Mouse (Mus musculus) thymus, postnatal 36 days (tissue): ENCODE measurements around the gene Icam5.

Experiments
- DNase-seq, 2 experiments: peaks; one replicate each; pipeline ENCODE4 v3.0.0; 2022; ENCODE audit warnings: mixed read lengths in 2 of 2

Gene Icam5

DNA sequence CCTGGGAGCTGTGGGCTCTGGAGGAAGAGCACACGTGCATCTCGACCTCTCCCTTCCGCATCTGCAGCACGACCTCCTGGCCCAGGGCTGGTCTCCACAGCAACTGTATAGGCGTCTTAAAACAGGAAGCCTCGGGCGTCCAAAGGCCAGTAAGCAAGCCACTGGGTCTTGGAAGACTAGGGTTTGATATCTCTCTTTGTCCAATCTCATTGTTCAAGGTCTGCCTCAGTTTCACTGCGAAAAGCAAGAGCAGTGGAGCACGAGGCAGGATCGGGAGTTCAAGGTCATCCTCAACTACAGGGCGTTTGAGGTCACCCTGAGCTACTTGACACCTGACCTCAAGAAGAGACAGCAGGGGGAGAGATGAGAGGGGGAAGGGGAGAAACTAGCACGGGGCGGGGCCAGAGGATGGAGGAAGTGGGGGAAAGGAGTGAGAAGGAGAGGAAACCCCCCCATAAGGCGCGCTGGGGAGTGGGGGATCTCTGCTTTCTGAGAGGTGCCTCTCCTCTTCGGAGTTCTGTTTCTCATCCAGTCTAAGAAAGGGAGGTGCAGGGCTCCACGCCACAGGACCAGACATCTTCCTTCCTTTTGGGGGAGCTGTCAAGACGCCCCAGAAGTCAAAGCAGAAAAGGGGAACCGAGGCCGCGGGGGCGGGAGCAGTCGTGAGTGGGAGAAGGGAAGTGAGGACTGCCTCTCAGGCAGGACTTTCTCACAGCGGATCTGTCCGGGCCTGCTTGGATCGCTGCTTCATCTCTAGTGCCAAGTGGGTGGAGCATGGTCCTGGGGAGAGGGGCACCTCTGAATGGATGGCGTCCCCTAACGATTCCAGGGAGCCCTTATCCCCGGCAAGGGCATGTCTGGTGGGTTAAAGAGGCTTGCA, 16.9 kb upstream of the Icam5 start:
- peak; percentile 69 to 78 for DNase-seq

DNA sequence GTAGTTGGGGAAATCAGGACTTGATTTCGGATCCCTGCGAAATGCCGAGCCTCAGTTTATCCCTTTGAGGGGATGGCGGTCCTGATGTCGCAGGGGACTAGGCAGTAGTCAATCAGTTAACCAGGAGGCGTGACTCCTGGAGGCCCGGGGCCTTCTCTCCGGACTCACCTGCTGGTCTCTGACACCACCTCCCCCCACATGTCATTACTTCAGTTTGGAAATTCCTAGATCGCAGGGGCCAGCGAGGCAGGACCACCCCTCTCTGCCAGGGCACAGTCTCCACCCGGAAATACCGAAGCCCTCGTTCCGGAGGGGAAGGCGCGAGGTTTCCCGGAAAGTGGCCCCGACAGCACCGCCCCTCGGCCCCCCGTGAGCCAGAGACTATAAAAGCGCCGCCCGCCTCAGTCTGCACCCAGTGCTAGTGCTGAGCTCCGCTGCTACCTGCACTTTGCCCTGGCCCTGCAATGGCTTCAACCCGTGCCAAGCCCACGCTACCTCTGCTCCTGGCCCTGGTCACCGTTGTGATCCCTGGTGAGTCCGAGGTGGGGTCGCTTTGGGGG, 16.2 kb upstream of the Icam5 start, which contains the start of gene Icam1:
Icam1 (plus strand) TSS at position 415 of the 560 bp plus-strand sequence.
- peak; percentile 86 to 89 for DNase-seq

DNA sequence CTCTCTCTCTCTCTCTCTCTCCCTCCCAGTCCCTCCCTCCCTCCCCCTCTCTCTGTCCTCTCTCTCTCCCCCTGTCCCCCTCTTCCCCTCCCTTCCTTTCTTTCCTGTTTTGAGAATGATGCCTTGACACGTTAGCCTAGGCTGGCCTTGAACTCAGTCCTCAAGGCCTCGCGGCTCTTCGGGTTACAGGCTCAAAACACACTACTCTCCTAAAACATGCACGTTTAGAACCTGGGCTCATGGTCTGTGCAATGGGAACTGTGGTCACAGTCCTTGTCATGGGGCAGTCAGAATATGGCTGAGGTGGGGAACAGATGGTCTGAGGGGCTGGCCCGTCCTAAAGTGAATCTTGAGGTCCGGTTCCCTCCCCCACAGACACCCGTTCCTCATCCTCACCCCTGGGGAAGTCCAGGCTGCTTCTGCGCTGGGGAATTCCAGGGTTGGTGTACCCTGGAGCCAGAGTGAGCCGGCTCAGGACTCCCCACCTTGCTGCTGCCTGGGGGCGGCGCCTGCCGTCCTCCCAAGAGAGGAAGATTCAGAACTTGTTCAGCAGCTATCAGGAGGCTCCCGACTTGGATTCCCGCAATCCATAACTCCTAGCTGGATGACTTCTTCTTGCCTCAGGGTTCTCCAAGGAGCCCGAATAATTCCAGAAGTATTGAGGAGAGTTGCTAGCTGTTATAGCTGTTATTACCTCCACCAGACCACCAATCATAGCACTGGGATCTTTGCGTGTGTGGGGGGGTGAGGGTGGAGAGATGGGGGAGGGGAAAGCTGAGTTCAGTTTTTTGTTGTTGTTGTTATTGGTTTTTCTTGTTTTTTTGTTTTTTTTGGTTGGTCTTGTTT, 15.3 kb upstream of the Icam5 start:
- peak; percentile 22 to 46 for DNase-seq

DNA sequence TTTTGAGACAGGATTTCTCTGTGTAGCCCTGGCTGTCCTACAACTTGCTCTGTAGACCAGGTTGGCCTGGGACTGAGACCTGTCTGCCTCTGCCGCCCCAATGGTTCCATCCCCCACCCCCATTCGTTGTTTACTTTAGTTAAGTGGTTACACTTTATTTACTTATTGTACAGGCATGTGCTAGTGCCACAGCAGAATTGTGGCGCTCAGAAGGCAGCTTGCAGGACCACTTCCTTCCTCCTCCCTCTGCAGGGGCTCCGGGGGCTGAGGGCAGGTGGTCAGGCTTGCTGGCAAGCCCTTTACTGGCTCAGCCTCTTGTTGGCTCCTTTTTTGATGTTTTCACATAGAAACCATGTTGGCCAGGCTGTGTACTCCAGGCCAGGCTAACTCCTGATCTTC, 14.7 kb upstream of the Icam5 start:
- DNase-seq, result peak; percentile 34 to 49

DNA sequence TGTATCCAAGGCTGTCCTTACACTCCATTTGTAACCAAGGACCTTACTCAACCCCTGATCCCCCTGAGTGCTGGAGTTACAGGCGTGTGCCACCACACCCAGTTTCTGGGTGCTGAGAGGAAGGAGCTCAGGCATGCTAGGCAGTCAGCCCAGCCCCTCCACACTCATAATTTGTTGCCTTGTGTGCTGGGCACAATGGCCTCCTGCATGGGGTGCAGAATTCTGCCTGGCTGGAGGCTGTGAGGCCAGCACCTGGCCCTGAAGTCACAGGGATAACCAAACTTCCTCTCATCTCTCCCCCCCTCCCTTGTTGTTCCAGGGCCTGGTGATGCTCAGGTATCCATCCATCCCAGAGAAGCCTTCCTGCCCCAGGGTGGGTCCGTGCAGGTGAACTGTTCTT, 13.3 kb upstream of the Icam5 start:
- no peak for DNase-seq

DNA sequence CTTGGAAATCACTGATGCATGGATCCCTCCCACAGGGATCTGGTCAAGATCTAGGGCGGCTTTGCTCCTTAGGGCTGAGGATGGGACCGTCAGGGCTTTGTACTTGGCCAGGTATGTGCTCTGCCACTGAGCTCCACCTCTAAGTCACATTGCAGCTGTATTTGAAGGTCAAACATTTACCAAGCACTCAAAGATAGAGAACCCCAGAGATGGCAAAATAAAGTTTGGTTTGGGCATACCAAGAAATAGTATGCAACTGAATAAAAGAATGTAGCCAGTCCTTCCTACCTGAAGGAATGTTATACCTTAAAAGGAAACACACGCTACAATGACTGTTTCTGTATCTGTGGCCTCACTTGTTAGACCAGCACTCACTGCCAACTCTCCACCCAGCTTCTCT, 10.5 kb upstream of the Icam5 start:
- no peak for DNase-seq

DNA sequence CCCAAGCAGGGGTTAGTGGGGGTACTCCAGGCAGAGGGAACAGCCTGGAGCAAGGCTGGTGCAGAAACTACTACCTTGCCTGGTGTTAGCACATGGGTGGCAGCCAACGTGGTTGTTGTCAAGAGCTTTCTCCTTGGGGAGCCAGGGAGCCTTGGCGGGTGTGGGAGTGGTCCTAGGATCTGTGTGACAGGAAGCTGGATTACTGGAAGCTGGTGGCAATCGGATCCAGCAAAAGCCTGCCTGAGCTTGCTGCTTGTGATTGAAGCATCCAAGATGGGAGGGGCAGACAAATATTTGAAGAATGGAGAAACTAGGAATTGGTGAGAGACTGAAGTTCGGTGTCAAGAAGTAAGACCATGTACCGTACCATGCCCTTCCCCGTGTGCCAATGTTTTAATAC, 9.6 kb upstream of the Icam5 start:
- no peak for DNase-seq

DNA sequence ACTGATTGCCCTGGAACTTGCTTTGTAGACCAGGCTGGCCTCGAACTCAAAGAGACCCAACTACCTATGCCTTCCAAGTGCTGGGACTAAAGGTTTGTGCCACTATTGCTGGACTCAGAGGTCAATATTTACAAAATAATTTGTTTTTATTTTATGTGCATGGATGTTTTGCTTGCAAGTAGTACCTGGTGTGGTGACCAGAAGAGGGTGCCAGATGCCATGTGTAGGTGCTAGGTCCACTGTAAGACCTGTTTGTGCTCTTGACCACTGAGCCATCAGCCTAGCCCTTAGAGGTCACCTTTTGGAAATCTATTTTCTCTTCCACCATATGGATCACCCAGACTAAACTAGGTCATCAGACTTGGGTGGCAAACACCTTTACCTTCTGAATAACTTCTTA, 9.1 kb upstream of the Icam5 start:
- DNase-seq, result no peak

DNA sequence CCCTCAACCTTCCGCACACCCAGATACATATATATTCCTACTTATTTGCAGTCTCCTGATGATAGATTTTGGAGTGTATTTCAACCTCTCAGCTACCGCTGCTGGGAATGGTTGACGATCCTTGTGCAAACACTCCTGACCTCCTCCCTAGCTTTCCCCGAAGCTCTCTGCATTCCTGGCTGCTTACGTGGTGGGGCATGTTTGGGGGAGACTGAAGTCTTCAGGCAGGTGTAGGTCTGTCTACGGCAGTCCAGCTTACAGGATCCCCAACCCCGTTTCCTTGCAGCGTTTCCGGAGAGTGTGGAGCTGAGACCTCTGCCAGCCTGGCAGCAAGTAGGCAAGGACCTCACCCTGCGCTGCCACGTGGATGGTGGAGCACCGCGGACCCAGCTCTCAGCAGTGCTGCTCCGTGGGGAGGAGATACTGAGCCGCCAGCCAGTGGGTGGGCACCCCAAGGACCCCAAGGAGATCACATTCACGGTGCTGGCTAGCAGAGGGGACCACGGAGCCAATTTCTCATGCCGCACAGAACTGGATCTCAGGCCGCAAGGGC, 6.5 kb upstream of the Icam5 start:
- no peak for DNase-seq

DNA sequence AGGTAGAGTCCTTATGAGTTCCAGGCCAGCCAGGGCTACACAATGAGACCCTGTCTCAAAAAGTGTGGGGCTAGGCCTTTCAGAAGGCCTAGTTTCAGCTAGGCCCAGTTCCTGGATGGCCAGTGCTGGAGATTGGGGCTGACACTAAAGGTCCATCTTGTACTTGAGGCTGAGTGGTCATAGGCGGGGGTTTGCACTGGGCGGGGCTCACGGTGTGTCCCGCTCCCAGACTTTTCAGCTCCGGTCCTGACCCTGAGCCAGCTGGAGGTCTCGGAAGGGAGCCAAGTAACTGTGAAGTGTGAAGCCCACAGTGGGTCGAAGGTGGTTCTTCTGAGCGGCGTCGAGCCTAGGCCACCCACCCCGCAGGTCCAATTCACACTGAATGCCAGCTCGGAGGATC, 5.0 kb upstream of the Icam5 start:
- no peak for DNase-seq

DNA sequence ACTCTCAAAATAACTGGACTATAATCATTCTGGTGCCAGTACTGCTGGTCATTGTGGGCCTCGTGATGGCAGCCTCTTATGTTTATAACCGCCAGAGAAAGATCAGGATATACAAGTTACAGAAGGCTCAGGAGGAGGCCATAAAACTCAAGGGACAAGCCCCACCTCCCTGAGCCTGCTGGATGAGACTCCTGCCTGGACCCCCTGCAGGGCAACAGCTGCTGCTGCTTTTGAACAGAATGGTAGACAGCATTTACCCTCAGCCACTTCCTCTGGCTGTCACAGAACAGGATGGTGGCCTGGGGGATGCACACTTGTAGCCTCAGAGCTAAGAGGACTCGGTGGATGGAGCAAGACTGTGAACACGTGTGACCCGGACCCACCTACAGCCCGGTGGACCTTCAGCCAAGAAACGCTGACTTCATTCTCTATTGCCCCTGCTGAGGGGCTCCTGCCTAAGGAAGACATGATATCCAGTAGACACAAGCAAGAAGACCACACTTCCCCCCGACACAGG, 4.0 kb upstream of the Icam5 start:
- DNase-seq, result no peak

DNA sequence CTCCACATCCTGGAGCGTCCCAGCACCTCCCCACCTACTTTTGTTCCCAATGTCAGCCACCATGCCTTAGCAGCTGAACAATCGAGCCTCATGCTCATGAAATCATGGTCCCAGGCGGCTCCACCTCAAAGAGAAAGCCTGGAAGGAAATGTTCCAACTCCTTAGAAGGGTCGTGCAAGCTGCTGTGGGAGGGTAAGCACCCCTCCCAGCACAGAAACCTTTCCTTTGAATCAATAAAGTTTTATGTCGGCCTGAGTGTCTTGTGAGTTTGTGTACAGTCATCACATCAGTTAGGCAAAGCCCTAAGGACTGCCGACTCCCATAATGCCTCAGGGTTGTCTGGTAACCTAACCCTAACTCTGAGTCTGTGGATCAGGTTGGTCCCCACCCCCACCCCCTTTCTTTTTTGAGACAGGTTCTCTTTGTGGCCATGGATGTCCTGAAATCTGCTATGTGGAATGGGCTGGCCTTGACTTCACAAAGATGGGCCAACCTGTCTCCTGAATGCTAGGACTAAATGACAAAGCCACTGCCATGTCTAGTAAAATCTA, 3.2 kb upstream of the Icam5 start:
- DNase-seq, result no peak

DNA sequence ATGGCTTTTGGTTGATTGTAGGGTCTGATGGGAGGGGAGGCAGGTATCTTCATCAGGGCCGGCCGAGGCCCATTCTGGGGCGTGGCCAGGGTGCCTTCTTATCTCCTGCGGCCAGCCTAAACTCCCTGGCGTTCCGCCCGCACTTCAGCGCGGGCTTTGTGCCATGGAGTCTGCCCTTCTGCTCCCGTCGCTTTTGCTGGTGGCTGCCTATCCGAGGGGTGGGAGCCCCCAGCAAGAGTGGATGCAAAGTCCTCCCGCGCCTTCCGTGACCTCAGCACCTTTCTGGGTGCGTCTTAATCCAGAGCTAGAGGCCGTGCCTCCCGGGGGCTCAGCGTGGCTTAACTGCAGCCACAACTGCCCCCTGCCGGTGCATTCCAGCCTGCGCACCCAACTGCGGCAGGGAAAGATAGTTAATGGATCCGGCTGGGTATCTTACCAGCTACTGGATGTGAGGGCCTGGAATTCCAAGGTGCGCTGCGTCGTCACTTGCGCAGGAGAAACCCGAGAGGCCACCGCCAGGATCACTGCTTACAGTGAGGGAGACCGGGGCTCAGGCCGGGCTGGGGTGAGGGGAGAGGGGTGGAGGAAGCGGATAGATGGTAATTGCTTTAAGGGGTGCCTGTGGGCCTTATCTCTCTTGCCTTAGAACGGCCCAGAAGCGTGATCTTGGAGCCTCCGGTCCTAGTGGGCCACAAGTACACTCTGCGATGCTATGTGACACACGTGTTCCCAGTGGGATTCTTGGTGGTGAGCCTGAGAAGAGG, 2.4 kb upstream of the Icam5 start, which contains the start of gene Icam4:
Icam4 (plus strand) TSS at position 83 of the 764 bp plus-strand sequence.
- DNase-seq, result peak; percentile 78

DNA sequence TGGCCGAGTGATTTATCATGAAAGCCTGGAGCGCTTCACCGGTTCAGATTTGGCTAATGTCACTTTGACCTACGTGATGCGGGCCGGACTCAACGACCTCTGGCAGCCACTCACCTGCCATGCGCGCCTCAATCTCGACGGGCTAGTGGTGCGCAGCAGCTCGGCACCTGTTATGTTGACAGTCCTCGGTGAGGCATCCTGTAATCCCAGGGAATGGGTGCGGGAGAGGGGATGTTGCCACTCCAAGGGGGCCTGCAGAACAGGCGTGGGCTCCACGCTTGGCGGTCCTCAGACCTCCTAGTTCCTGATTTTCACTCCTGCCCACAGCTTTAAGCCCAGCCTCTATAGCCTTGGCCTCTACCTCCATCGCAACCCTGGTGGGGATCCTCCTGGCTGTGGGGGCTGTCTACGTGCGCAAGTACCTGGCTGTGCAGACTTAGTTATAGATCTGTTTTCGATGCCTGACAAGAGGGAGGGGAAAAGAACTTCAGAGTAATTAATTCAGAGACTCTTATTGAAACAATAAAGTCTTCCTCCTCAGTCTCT, 1.7 kb upstream of the Icam5 start:
- DNase-seq, result peak in 1 of 2 experiments; percentile 38

DNA sequence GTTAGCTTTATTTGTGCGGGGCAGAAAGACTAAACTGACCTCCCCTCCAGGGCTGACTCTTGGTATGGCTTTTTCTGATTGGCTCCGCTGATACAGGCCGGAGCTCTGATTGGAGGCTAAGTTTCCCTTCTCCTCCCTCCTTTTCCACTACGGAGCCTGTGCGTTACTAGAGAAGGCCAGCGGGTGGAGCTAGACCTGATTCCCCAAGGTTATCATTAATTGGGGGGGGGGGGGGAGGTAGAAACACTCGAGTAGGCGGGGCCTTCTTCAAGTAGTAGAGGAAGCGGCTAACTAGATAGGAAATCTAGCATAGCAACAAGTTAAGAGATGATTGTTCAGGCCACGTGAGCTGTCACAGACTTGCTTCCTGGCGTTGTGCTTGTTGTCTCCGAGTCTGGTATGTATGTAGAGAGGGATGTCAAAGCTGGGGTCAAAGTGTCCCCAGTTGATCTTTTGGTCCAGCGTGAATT, 1.1 kb upstream of the Icam5 start:
- DNase-seq, result peak; percentile 86 to 88

DNA sequence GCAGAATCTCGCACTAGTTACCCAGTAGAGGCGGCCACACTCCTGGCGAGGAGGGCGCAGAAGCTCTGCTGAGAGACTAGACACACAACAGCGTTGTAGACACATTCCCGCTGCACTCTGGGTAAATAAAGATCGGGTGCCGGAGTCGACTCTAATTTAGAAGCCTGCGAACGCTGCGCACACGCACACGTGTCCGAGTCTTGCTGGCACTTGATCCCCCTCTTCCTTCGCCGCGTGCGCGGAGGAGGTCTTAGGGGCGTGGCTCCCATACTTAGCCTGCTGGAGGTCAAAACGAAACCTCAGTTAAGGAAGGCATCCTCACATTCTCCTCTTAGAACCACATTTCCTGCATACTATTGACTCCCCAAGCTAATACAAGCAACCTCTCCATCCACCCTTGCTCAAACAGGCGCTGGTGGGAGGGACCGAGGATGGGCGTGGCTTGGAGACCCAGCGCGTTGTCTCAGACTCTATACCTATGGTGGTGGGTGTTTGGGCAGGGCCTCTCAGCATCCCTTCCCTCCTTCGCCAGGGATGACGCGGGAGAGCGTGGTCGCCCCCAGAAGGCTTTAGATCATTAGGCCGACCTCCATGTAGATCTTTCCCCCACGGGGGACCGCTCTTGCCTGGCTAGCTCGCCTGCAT, 500 bp upstream of the Icam5 start:
- DNase-seq, result peak; percentile 65 to 67

DNA sequence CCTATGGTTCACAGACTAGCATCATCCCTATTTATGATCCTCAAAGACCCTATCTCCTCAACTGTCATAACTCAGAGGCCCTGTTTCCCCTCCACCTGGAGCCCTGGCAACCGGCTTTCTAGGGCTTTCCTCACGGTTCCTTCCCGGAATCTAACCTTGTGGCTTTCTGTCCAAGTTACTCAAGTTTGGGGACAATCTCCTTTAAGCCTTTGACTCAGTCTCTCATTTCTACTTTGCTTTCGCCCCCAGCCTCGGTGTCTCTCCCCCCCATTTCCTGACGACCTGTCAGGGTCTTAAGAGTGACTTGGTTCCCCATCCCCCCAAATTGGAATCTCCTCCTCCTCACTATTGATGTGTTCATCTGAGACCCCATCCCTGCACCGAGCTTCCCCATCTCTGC, 618 bp downstream of the Icam5 start:
- no peak for DNase-seq

DNA sequence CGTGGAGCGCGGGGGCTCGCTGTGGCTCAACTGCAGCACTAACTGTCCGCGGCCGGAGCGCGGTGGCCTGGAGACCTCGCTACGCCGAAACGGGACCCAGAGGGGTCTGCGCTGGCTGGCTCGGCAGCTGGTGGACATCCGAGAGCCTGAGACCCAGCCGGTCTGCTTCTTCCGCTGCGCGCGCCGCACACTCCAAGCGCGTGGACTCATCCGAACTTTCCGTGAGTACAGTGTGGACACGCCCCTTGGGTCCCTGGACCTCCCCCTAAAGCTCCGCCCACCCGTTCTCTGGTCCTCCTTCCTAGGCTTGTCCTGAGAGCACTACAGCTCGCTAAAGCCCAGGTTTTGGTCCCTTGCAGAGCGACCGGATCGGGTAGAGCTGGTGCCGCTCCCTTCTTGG, 1.3 kb downstream of the Icam5 start:
- DNase-seq, result peak; percentile 61 to 69

DNA sequence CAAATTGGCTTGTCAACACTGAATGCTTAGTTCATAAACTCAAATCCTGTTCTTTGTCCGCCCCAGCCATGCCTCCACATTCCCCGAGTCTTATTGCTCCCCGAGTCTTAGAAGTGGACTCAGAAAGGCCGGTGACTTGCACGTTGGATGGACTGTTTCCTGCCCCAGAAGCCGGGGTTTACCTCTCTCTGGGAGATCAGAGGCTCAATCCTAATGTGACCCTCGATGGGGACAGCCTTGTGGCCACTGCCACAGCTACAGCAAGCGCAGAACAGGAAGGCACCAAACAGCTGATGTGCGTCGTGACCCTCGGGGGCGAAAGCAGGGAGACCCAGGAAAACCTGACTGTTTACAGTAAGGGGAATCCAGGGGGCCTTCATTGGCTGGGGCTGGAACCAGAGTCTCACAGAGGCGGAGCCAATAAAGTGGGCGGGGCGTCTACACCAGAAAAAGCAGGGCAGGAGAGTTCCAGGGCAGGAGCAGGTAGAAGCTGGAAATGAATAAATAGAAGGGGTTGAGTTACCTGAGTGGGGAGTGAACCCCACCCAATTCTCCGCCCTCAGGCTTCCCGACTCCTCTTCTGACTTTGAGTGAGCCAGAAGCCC, 2.7 kb downstream of the Icam5 start:
- DNase-seq, result peak in 1 of 2 experiments; percentile 29

DNA sequence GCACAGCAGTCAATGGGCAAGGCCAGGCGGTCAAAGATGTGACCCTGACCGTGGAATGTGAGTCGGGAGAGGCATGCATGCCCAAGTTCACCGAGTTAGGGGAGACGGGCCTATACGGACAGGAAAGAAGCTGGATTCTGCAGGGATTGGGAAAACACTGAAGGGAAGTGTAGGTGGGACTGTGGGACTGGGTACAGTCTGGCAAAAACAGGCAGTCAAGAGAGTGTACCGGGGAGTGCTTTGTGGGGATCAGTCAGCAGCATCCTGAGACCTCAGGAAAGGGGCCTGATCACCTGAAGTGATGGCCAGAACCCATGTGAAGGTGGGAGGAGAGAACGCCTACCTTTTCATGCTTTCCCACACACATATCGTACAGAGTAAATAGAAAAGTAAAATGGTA, 3.7 kb downstream of the Icam5 start:
- no peak for DNase-seq
